Mouse (Mus musculus): ENCODE measurements around the gene Xylb. TPM values are rescaled to one million over a fixed set of nuclear protein-coding genes. Genes with fewer than 3 reads are reported as not detected.

Gene Xylb
- total RNA-seq, 2 experiments from 2014 or later = 0.79 to 0.99 TPM

DNA sequence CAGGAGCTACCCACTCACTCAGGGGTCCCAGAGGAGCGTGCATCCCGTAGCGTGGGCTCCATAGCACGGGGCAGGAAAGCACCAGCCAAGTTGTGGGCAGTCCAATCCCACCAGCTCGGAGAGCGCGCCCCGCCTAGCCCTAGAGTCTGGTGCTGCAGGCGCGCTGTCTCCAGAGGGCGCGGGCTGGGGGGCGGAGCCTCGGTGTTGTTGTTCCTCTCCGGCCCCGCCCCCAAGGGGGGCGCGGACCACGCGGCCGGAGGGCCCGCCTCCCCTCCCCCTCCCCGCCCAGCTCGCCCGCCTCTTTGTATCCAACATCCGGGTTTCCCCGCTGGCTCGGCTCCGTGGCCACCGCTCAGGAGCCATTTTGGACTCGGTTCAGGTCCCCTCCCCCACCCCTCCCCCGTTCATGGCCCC lies 44.6 kb downstream of the Xylb start, which contains the start of gene Acvr2b:
TSS of gene Acvr2b (plus strand) at position 318 of the 414 bp plus-strand sequence.
- DNase-seq = peak; percentile 96 to 99

DNA sequence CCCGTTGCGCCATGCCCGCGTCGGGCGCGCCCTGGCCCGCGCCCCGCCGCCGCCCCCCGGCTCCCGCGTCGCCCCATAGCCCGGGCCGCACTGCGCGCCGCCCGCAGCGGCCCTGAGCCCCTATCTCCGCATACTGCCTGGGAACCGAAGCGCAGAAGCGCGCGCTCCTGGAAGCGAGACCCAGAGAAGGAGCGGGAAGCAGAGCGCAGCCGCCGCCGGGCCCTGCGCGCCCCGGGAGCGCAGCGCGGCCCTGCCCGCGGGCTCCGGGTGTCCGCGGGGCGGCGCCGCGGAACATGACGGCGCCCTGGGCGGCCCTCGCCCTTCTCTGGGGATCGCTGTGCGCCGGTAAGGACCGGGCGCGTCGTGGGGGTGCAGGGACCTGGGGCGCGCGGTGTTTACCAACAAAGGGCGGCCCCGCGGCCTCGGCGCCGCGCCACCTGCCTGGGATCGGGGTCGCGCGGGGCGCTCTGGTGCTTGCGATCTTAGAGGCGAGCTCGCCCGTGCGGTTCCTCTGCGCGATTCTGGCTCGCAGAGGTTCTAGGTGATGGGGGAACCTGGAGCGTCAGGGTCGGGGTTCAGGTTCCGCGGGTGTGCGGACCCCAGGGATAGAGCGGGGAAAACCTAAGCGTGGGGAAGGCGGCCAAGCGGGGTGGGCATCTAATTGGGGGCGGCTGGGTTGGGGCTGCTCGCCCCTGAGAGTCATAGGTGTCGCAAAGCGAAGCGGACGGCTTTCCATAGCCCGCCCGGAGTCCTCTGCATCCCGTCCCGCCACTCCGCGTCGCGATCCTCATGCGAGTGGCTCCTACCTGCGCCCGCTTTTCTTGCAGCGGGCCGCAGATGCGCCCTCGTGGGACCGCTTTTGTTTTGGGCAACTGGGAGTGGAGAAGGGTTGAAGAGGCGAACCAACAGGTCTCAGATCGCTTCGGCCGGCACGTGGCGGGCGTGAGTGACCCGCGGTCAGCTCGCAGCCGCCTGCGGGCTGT lies 45.4 kb downstream of the Xylb start:
- DNase-seq = peak; percentile 51 to 59

DNA sequence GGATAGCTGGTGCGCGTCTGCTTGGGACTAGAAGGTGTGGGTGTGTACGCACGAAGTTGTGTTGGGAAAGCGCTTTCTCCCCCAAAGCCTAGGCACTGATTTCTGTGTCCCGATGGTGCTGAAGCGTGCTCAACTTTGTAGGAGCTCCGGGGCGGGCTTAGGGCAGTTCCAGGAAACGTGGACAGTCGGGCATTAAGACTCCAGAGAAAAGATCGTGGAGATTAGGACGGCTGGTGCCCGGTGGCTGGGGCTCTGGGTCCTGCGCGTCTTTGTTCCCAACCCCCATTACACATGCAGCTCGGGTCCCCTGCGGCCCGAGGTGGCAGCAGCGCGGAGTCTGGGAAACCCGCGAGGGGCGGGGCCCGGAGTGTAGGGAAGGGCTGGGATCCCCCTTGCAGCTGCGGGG lies 46.1 kb downstream of the Xylb start:
- peak; percentile 66 to 74 for DNase-seq

DNA sequence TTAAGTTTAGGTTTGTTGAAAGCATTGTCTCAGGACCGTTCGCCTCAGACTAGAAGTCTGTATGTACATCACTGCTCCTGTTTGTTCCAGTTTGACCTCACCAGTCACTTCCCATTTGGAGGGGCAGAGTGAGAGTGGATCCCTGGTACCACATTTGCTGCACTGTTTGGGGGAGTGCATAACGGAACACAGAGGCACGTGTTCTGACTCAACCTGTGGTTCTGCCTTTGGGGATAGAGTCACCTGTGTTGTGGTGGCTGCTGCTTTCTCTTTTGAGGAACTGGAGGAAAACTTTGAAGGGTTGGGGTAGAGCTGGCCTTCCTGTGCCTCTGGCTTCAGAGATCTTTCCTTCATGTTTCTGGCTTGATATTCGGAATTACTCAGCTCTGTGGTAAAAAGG lies 46.9 kb downstream of the Xylb start:
- DNase-seq = no peak

DNA sequence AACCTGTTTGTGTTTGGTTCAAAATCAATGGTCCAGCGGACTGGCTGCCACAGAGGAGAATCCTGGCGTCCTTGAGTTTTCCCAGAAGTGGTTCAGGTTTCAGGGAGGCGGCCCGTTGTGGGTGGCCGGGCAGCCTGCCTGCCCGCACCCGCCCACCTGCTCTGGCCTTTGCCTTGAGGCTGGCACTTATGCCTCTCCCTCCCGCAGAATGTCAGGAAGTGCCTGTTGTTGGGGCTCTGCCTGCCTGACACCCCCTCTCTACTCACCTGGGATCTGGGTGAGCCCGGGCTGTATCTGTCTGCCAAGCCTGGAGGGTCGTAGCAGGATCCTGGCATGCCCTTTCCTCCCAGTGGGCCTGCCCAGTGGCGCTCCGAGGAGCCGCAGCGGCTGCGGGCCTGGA lies 50.7 kb downstream of the Xylb start:
- peak; percentile 36 to 40 for DNase-seq

DNA sequence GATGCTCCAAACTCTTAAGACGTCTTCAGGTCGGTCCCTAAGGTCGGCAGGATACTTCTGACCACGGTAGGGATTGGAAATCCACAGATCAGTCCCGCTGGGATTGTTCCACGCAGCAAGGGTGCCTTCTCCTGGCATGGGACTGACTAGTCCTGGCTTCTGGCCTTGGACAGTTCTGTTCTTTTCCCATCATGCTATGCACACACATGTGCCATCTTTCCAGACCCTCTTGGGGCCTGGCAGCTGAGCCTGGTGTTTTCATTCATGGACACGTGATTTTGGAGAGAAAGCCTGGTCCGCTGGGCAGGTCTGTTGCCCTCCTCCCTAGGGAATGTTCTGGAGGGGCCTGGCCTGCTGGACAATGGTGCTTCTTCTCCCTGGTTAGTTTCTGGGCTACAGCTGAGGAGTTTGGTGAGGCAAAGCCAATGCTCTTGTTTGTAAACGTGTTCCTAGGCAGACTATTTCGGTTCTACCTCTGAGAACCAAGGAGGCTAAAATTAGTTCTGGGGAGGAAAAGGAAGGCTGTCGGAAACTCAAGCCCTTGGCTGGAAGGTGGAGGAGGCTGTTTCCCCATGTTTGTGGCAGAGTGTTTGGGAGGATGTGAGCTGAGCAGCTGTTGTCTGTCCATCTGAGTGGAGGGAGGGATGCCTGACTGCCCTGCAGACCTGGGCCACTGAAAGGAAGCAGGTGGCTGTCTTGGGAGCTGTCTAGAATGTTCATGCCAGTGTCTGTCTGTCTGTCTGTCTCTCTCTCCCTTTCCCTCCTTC lies 51.9 kb downstream of the Xylb start:
- DNase-seq = no peak

DNA sequence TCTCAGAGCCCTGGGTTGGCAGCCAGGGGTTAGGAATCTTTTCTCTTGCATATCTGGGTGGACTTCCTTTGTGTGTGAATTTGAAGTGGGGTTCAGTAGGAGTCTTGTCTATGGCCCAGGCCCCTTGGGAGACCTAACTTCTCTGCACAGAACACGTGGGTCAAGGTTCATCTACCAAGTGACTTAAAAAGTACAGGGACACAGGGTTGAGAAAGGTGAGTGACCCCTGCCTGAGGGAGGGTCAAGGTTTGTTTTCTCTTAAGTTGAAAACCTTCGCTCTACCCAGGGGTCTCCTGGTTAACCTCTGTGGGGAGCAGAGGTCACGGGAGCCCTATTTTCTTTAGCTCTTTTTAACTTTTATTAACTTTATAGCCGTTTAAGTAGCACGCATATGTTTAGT lies 52.7 kb downstream of the Xylb start:
- DNase-seq = no peak

DNA sequence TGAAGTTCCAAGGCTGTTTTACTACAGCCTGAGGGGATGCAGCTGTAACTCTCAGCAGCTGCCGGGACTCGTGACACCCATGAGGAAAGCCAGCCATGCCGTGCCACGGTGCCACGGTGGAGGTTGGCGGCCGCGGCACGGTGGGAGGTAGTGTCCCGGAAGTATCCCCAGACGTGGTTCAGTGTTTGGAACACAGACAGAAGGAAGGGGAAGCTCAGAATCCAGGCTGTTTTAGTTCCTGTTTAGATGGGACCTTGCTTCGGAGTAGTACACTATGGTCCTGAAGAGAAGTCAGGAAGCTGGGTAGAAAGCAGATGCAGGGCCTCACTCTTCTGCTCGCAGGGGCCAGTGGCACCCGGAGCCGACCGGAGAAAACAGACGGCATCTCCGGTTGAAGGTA lies 60.8 kb downstream of the Xylb start:
- DNase-seq = no peak

DNA sequence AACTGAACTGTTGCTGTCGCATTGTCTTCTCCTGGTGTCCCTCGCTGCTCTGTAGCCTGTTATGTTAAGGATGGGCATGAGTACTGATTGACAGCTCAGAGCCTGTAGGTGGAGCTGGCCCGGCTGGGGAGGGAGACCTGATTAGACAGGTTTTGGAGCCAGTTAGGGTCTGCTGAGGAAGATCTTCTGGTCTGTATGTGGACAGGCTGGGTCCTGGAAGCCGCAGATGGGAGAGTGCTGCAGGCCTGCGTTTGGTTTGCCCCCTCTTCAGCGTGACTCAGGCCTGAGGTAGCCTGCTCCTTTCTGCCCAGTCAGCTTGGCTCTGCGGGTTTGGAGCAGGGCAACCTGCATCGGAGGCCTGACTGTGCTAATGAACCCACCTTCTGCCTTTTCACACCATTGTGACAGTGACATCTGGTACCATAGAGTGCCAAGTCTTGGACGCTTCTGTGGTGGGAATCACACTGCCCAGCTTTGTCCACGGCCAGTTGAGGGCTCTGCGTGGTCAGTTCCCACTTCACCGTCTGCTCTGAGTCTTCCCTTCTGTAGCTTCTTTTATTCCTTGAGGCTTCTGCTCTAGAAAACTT lies 62.8 kb downstream of the Xylb start:
- no peak for DNase-seq

DNA sequence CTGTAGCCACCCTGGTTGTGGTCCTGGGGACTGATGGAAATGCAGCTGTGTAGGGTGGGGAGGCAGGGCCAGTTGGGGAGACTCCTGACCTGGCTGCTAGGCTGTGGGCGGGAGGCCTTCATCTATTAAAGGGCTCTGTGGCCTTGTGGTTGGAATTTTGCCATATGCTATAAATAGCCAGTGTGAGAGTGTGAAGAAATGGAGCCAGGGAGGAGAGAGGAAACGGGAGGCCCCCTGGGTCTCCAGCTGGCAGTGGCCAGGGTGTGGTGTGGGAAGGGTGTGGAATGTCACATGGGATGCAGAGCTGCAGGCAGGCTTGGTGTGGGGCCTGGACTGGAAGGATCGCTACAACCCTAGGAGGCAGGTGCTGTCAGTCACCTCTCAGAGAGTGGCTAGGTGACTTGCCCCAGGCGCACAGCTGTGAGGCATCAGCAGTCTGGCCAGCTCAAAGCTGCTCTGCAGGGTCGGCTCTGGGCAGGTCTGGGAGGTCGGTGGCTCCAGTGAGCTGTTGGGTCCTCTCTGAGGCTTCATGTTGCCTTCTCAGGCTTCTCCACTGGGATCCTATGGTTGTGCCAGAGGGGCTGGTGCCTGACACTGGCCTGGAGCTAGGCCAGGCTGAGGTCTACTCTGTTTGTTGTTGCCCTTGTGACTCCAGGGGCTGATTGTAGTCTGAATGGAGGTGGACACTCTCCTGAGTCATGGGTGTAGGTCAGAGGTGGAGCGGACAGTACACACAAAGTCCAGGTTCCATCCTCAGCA lies 68.2 kb downstream of the Xylb start:
- DNase-seq = peak; percentile 31 to 59

DNA sequence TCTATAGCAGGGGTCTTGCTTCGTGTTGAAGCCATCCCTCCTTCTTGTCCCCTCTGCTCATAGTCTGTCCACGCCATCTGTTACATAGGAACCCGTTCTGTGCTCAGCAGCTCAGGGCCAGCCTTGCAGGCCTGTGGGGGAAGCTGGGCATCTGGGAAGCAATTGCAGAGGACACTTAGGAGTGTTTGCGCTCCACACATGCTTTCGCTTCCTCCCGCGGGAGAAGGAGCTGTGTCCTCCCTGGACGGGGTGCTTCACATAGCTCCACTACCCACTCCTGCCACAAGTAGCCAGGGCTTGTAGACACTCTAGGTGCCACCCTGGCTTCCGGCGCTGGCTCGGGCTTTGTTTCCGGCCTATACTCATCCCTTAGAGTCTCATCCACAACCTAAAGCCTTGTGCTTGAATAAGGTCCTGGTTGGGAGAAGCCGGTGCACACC lies 68.8 kb downstream of the Xylb start:
- DNase-seq = no peak

DNA sequence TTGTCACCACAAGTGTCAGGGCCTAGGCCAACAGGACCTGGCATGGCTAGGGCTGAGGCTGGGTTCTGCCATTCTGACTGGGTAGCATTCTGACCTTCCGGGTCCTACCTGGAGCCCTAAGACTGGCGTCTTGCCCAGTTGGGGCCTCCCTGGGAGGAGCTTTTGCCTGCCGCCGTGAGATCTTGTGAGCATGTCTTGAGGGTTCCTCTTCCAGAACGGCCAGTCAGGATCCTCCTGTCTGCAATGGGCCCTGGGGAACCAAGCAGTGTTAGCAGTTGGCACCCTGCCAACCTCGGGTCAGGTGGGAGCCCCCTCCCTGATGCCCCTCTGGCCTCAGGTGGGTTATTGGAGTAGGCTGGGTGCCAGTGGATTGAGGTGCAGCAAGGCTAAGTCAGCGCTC lies 69.3 kb downstream of the Xylb start:
- DNase-seq = no peak

DNA sequence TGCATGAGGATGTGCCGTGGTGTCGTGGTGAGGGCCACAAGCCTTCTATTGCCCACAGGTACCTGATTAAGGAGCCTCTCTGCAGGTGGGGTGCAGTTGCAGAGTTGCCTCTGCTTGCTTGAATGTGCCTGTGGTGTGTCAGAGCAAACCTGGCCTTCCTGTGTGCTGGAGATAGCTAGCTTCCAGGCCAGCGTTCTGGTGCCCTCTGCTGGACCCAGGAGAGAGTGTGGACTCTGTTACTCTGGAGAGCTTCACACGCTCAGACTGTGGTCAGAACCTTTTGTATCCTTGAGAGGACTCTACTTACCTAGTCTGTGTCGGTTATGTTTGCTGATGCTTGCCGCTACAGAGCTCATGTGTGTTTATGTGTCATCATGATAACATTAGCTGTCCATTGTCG lies 73.1 kb downstream of the Xylb start:
- peak; percentile 82 to 88 for DNase-seq

DNA sequence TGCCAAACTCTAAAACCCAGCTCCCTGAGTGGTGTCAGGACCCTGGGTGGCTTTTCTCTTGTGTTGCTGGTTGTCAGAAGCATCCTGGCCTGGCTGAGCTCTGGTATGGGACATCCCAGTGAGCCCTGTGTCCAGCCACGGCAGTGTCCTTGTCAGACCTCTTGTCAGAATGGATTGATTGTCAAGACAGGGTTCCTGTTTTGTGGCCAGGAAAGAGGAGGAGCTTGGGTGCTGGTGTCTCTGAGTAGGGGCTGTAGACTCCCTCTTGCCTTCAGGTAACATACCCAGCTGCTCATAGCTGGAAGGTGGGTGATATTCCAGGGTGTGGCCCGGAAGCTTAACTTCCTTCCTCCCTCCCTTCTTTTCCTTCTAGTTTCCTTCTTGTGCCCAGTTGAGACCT lies 78.7 kb downstream of the Xylb start:
- no peak for DNase-seq

DNA sequence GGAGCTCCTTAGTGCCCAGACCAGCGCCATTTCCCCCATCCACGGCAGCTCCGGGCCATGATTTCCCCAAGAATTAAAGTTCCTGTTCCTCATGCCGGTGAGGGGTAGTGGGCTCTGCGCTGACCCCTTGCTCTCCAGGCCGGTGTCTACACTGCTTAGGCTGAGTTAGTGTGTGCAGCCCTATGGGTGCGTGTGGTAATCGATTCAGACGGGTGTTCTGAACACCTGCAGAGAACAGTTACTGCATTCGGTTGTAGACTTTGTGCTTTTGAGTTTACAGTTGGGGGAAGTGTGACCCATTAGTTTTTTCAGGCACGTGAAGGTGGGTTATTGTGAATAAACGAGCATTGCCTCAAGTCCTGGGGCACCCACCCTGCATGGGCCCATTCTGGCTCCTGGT lies 80.9 kb downstream of the Xylb start:
- no peak for DNase-seq

DNA sequence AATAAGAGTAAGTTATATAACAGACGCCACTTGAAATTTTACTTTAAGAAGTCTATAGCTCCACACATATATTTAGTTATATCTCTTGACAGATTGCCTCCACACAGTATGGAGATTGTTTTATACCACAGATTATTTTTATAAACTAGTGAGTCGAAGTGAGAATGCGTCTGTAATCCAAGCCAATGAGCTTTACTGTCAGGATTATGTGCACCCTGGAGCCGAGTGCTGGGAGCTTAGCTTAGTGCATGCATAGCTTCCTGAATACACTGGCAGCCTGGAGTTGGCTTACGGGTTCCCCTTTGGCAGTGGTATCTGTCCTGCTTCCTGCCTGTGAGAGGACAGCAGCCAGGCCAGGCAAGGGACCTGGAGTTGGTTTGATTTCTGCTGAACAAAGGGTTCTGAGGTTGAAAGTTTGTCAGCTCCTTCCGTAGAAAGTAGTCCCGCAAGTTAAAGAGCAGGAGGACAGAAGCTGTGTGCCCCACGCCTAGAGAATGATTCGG lies 81.4 kb downstream of the Xylb start:
- DNase-seq = no peak

Other genes with a start within 250 kb of the Xylb start
- 10 to 100 TPM; 12.5 to 19.8 TPM for gene Acaa1b, start 200.3 kb upstream of the Xylb start, total RNA-seq (2021)
- not detected for gene Gm47289, start 198.2 kb upstream of the Xylb start, total RNA-seq (2021)
- gene Slc22a13, start 148.3 kb upstream of the Xylb start, total RNA-seq (2021) = not detected
- gene Oxsr1, start 35.0 kb upstream of the Xylb start, total RNA-seq (2021) = 10 to 100 TPM; 32.1 to 35.7 TPM
- gene Acaa1a, start 17.7 kb upstream of the Xylb start, total RNA-seq (2021) = 100 to 1,000 TPM; 104 to 116 TPM
- 10 to 100 TPM; 25.9 to 36.7 TPM for gene Myd88, start 16.0 kb upstream of the Xylb start, total RNA-seq (2021)
- gene Slc22a14, start 8.2 kb downstream of the Xylb start, total RNA-seq (2021) = not detected
- 1 to 10 TPM; 5.5 to 6.6 TPM for gene Acvr2b, start 44.7 kb downstream of the Xylb start, total RNA-seq (2021)
- gene Exog, start 87.6 kb downstream of the Xylb start, total RNA-seq (2021) = 1 to 10 TPM; 3.3 to 4.7 TPM
- gene Scn5a, start 221.6 kb downstream of the Xylb start, total RNA-seq (2021) = under 1 TPM; 0.10 TPM

Data from adrenal gland, postnatal 36 days (tissue).